Mouse (Mus musculus) stomach, postnatal 0 days (tissue): Measurements from ENCODE around the gene Snx29. TPM values are rescaled to one million over a fixed set of nuclear protein-coding genes. Genes with fewer than 3 reads are reported as not detected.

Experiments
- ATAC-seq: fragments of 200-750 bp; cut with Nextera tagmentation; 2 replicates; pipeline ENCODE4 v1.8.0; 2017; ENCODE audit not compliant: low FRiP score, low TSS enrichment
- DNase-seq: peaks from one replicate; pipeline ENCODE4 v3.0.0-alpha.2; 2016; ENCODE audit warnings: low spot score
- H3K27ac ChIP-seq: fragments of 300-500 bp; sonication (generic); replicated peaks from 2 replicates; pipeline ENCODE4 v1.5.1; 2014; ENCODE audit warnings: mild to moderate bottlenecking, control low read depth
- H3K27me3 ChIP-seq: fragments of 300-500 bp; sonication (generic); 2 replicates; pipeline ENCODE4 v1.6.1; 2014; ENCODE audit warnings: low read length; ENCODE audit not compliant: control insufficient read depth, insufficient read depth
- H3K36me3 ChIP-seq: fragments of 300-500 bp; sonication (generic); 2 replicates; pipeline ENCODE4 v1.6.1; 2014; ENCODE audit warnings: low read length, mixed read lengths; ENCODE audit not compliant: control insufficient read depth, insufficient read depth
- H3K4me1 ChIP-seq: fragments of 300-500 bp; sonication (generic); replicated peaks from 2 replicates; pipeline ENCODE4 v1.6.1; 2014; ENCODE audit warnings: antibody characterized with exemption; ENCODE audit not compliant: control insufficient read depth, insufficient read depth
- H3K4me2 ChIP-seq: fragments of 300-500 bp; sonication (generic); replicated peaks from 2 replicates; pipeline ENCODE4 v1.6.1; 2014; ENCODE audit warnings: low read depth, mild to moderate bottlenecking, control low read depth, moderate library complexity
- H3K4me3 ChIP-seq: fragments of 300-500 bp; sonication (generic); 2 replicates; pipeline ENCODE4 v1.5.1; 2014; ENCODE audit warnings: low read depth, low read length, control low read depth
- H3K9ac ChIP-seq: fragments of 300-500 bp; sonication (generic); 2 replicates; pipeline ENCODE4 v1.6.1; 2014; ENCODE audit warnings: mild to moderate bottlenecking, low read length, control low read depth, mixed read lengths
- H3K9me3 ChIP-seq: fragments of 300-500 bp; sonication (generic); 2 replicates; pipeline ENCODE4 v1.6.1; 2016; ENCODE audit warnings: low read length; ENCODE audit not compliant: control insufficient read depth
- CTCF ChIP-seq: IDR thresholded peaks from 2 replicates; pipeline ENCODE4 v1.5.1; 2016; ENCODE audit warnings: antibody characterized with exemption, low read depth, mild to moderate bottlenecking, moderate library complexity
- EP300 ChIP-seq: optimal IDR thresholded peaks from 2 replicates; pipeline ENCODE3; 2016; ENCODE audit warnings: antibody characterized with exemption
- WGBS: fragments of 180-500 bp; shearing (Covaris S2); extraction: QIAGEN DNeasy Blood & Tissue Kit; methylation state at CpG from one replicate; pipeline ENCODE4 v1.1.7; 2014; 5-methylcytosine and 5-hydroxymethylcytosine counted together
- polyA plus RNA-seq: library from polyadenylated mRNA; unstranded; fragments of >200 nt; fragmentation: Nextera tagmentation; extraction: Ambion mirVana; gene quantifications from 2 replicates; pipeline ENCODE4 v1.2.1, GENCODE M21; 2015

The Snx29 gene
- polyA plus RNA-seq, 1 experiment from 2014 or later = 4.8 TPM

DNA sequence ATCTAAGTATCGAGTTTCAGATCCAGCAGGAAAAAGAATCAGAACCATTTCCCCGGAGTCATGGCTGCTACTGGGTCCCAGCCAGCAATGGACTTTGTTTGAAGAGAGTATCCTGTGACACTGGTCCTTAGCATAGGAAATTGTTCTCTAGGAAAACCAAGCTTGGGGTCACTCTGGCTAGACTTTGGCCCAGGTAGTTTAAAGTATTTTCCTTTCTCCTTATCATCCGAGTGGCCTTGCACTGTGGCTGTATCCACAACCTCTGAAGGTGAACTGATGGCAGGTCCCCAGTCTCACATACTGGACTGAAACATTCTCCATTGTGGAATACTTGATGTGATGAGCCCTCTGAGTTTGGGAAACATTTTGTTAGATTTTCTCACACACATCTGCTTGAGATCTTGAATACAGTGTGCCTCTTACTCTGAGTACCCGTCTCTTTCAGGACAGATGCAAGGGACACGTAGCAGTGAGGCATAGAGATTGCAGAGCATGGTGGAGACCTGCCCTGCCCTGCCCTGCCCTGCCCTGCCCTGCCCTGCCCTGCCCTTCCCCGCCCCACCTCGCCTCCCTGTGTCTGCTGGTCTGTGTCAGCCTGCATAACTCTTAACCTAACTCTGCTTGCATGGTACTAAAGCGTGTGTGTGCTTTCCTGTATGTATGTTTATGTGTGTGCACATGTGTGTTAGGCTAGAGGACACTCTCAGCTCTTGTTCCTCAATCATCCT lies 104.3 kb downstream of the Snx29 start:
- no peaks in the 10 kb centered on the region for H3K4me1 ChIP-seq
- H3K9me3 ChIP-seq = no peaks in the 10 kb centered on the region
- H3K9ac ChIP-seq = no peak overlapping the region
- no peak overlapping the region for H3K27ac ChIP-seq
- H3K27me3 ChIP-seq = no peaks in the 10 kb centered on the region
- DNase-seq (peak; percentile 61), ATAC-seq (peak; percentile 79)
- WGBS = 53% methylated on average over 8 of the region's 8 CpGs
- TF ChIP-seq CTCF (no peak), EP300 (no peak)
- no peak overlapping the region for H3K4me2 ChIP-seq
- no peak overlapping the region for H3K4me3 ChIP-seq
- no peaks in the 10 kb centered on the region; the same call in 1 of the 2 replicates for H3K36me3 ChIP-seq

DNA sequence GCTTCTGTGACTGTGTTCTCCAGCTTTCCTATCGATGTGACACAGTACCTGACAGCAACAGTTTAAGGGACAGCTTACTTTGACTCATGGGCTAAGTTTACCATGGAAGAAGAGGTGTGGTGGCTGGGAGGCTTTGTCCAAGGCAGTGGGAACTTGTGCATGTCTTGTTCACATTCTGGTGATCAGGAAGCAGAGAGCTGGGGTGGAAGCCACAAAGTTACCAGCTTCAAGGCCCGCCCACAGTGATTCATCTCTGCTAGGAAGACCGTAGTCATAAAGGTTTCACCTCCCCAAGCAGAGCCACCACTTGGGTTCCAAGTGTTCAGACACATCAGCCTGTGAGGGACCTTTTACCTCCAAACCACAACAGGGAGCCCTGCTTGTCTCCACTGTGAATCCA lies 107.1 kb downstream of the Snx29 start:
- H3K27me3 ChIP-seq = no peaks in the 10 kb centered on the region
- TF ChIP-seq EP300 = no peak
- no peak for TF ChIP-seq CTCF
- H3K4me3 ChIP-seq = no peak overlapping the region
- no peaks in the 10 kb centered on the region for H3K4me1 ChIP-seq
- no peaks in the 10 kb centered on the region for H3K9me3 ChIP-seq
- 75% methylated on average over 3 of the region's 3 CpGs for WGBS
- no peak overlapping the region for H3K27ac ChIP-seq
- no peak overlapping the region for H3K4me2 ChIP-seq
- peak; percentile 66 for ATAC-seq
- peak; percentile 30 for DNase-seq
- H3K9ac ChIP-seq = no peak overlapping the region
- no peaks in the 10 kb centered on the region for H3K36me3 ChIP-seq

GRCm38 (mm10) chr16:11430520-11430919 lies 107.8 kb downstream of the Snx29 start:
- Histone ChIP-seq H3K9ac (no peak overlapping the region), H3K27me3 (no peaks in the 10 kb centered on the region), H3K4me3 (no peak overlapping the region), H3K27ac (no peak overlapping the region), H3K4me1 (no peaks in the 10 kb centered on the region), H3K9me3 (no peaks in the 10 kb centered on the region), H3K36me3 (no peaks in the 10 kb centered on the region), H3K4me2 (no peak overlapping the region)
- 94% methylated on average over 6 of the region's 6 CpGs for WGBS
- no peak for DNase-seq
- no peak for TF ChIP-seq CTCF
- TF ChIP-seq EP300 = no peak
- no peak for ATAC-seq

- TF ChIP-seq EP300 (no peak), CTCF (no peak)
- no peak for DNase-seq
- Histone ChIP-seq H3K9ac (no peak overlapping the region), H3K4me1 (no peaks in the 10 kb centered on the region), H3K9me3 (no peaks in the 10 kb centered on the region), H3K4me3 (no peak overlapping the region), H3K4me2 (no peak overlapping the region), H3K27ac (no peak overlapping the region), H3K36me3 (no peaks in the 10 kb centered on the region), H3K27me3 (no peaks in the 10 kb centered on the region)
- ATAC-seq = no peak
Measured at GRCm38 (mm10) chr16:11433779-11434178, 111.1 kb downstream of the Snx29 start.

GRCm38 (mm10) chr16:11437641-11438040 lies 114.9 kb downstream of the Snx29 start:
- no peak for TF ChIP-seq EP300
- no peak for TF ChIP-seq CTCF
- H3K27me3 ChIP-seq = no peaks in the 10 kb centered on the region
- no peaks in the 10 kb centered on the region for H3K36me3 ChIP-seq
- no peak overlapping the region for H3K27ac ChIP-seq
- no peak overlapping the region for H3K4me2 ChIP-seq
- no peak; the same call in 1 of the 2 replicates for ATAC-seq
- H3K9ac ChIP-seq = no peak overlapping the region
- WGBS = 80% methylated on average over 3 of the region's 3 CpGs
- H3K4me1 ChIP-seq = no peaks in the 10 kb centered on the region
- no peak for DNase-seq
- no peak overlapping the region for H3K4me3 ChIP-seq
- no peaks in the 10 kb centered on the region for H3K9me3 ChIP-seq

GRCm38 (mm10) chr16:11439417-11439816 lies 116.7 kb downstream of the Snx29 start:
- H3K4me2 ChIP-seq = no peak overlapping the region
- ATAC-seq (no peak; the same call in 1 of the 2 replicates), DNase-seq (no peak)
- WGBS = 60% methylated on average over 6 of the region's 6 CpGs
- H3K27me3 ChIP-seq = no peaks in the 10 kb centered on the region
- TF ChIP-seq EP300 = no peak
- TF ChIP-seq CTCF = no peak
- H3K4me3 ChIP-seq = no peak overlapping the region
- H3K36me3 ChIP-seq = no peaks in the 10 kb centered on the region
- no peak overlapping the region for H3K9ac ChIP-seq
- no peaks in the 10 kb centered on the region for H3K9me3 ChIP-seq
- no peaks in the 10 kb centered on the region for H3K4me1 ChIP-seq
- H3K27ac ChIP-seq = no peak overlapping the region
